In the genomic region with DNA sequence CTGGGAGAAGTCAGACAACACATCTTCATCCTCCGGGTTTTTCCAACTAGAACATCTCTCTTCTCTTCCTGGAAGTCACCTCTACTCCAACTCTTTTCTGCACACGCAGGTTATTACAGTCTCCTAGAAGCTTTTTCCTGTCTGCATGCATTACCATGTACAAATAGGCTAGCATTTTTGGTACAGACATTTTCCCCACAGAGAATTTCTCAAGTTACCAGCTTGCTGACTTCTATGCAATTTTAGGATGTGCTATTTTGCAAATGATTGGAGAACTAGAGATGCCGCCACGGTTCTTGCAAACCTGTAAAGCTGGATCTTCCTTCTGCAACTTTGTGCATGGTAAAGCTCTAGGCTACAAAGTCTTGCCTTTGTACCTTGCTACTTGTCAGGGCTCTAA, we compare ENCODE assay signal across 17 mouse cellular contexts.
"Had no signal": no experiment of that assay in that cellular context is flagged by ENCODE, and none has a peak within 500 bp of the region (broad histone marks: within the 10 kb centered on the region; RNA-seq: fewer than 3 reads in every experiment).

No protein-coding gene starts in this region.

- DNase-seq: lung, adult 18-20 months; lung, embryonic 14.5 days; lung, postnatal 10 days; lung, postnatal 4 days; midbrain, embryonic 14.5 days; retina, postnatal 1 day; right cerebral cortex, postnatal 14 days; right cerebral cortex, postnatal 4 days; spleen, adult 18-20 months; thymus, adult 2 months; thymus, postnatal 25 days; thymus, postnatal 4 days had no signal

- H3K4me3 ChIP-seq: midbrain, embryonic 10.5 days; midbrain, embryonic 12.5 days; myocyte; neural tube, embryonic 13.5 days; neural tube, embryonic 15.5 days had no signal

- H3K27ac ChIP-seq: midbrain, embryonic 10.5 days; midbrain, embryonic 12.5 days; neural tube, embryonic 13.5 days; neural tube, embryonic 15.5 days had no signal

- H3K4me1 ChIP-seq: midbrain, embryonic 10.5 days; midbrain, embryonic 12.5 days had no signal
